Mouse (Mus musculus) bone marrow macrophage, adult 2 months (primary cell): ENCODE measurements around the gene Sh3d21.

Experiments
- CTCF ChIP-seq: IDR thresholded peaks from 2 replicates; pipeline ENCODE4 v1.5.1; 2012; ENCODE audit warnings: low read depth, mild to moderate bottlenecking, low read length, moderate library complexity
- POLR2A ChIP-seq: IDR thresholded peaks from 2 replicates; pipeline ENCODE4 v1.6.1; 2012; ENCODE audit warnings: mild to moderate bottlenecking, low read depth, low read length, borderline replicate concordance

- TF ChIP-seq POLR2A (no peak), CTCF (no peak)
Observed at GRCm38 (mm10) chr4:126105131-126105783, 58.0 kb downstream of the Sh3d21 start.
